Mouse (Mus musculus): ENCODE measurements around the gene Dcaf7. TPM values are rescaled to one million over a fixed set of nuclear protein-coding genes. Genes with fewer than 3 reads are reported as not detected.

Dcaf7 gene
- polyA plus RNA-seq, 1 experiment from 2014 or later = 43.8 TPM

DNA sequence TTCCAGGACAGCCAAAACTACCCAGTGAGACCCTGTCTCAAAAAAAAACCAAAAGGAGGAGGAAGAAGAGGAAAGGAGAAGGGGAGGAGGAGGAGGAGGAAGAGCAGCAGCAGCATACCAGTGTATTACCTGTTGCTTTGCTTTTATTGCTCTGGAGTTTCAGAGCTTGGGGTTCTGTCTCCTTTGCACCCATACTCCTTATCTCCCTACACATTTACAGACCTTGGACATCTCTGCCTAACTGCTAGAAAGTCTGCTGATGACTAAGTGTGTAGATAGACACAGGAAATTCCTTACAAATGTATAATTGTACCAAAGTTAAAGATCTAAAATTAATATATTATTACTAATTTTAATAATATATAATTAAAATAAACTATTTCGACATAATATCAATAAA lies 8.6 kb downstream of the Dcaf7 start:
- Histone ChIP-seq H3K4me1 (peaks cover 7% of the 10 kb centered on the region; the same call in 1 of the 2 replicates), H3K9me3 (no peaks in the 10 kb centered on the region), H3K36me3 (peaks cover 37% of the 10 kb centered on the region), H3K4me3 (no peak overlapping the region), H3K27me3 (replicated peaks) (no peaks in the 10 kb centered on the region), H3K9ac (no peak overlapping the region), H3K4me2 (no peak overlapping the region), H3K27ac (replicated peaks) (no peak overlapping the region)
- 73% methylated on average over 1 of the region's 1 CpGs for WGBS
- ATAC-seq (ENCODE audit: extremely low read depth, insufficient number of reproducible peaks, low FRiP score, low TSS enrichment) = no peak

DNA sequence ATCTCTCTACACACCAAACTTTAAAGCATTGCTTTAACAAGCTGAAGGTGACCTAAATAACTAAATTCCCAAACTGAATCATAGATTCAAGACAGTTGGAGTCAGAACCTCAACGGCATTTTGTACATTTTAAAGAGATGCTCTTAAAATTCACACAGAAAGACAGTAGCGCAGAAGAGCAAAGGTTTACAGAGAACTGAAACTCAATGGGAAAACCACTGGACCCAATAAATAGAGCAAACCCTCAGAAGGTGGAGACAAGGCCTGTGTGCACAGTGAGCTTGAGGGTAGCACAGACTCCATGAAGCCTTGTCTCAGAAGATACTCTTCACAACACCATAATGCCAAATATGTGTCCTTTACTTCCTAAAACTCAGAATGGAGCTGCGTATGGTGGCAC lies 9.1 kb downstream of the Dcaf7 start:
- H3K9ac ChIP-seq = no peak overlapping the region

DNA sequence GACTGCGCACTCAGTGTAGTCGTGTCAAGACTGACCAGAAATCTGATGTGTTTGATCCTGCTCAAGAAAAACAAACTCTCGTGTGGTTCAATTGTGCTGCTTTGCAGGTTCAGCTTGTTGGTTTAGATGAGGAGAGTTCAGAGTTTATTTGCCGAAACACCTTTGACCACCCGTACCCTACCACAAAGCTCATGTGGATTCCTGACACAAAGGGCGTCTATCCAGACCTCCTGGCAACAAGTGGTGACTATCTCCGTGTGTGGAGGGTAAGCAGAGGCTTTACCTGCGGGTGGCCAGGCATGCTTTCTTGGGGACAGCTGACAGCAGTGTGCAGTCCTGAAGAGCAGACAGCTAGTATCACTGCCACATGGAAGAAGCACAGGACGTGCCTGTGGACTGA lies 9.9 kb downstream of the Dcaf7 start:
- WGBS = 79% methylated on average over 9 of the region's 9 CpGs
- Histone ChIP-seq H3K4me3 (no peak overlapping the region), H3K9ac (no peak overlapping the region), H3K4me2 (no peak overlapping the region), H3K4me1 (peaks cover 7% of the 10 kb centered on the region; the same call in 1 of the 2 replicates), H3K9me3 (no peaks in the 10 kb centered on the region), H3K27me3 (replicated peaks) (no peaks in the 10 kb centered on the region), H3K27ac (replicated peaks) (no peak overlapping the region), H3K36me3 (peaks cover 50% of the 10 kb centered on the region)
- no peak for ATAC-seq (ENCODE audit: extremely low read depth, insufficient number of reproducible peaks, low FRiP score, low TSS enrichment)

More for the DNA sequence above, 9.1 kb downstream of the Dcaf7 start:
- Histone ChIP-seq H3K27ac (replicated peaks) (no peak overlapping the region), H3K4me2 (no peak overlapping the region), H3K4me1 (peaks cover 7% of the 10 kb centered on the region; the same call in 1 of the 2 replicates), H3K9me3 (no peaks in the 10 kb centered on the region), H3K4me3 (no peak overlapping the region), H3K36me3 (peaks cover 42% of the 10 kb centered on the region), H3K27me3 (replicated peaks) (no peaks in the 10 kb centered on the region)
- 92% methylated on average over 3 of the region's 3 CpGs for WGBS
- no peak for ATAC-seq (ENCODE audit: extremely low read depth, insufficient number of reproducible peaks, low FRiP score, low TSS enrichment)

DNA sequence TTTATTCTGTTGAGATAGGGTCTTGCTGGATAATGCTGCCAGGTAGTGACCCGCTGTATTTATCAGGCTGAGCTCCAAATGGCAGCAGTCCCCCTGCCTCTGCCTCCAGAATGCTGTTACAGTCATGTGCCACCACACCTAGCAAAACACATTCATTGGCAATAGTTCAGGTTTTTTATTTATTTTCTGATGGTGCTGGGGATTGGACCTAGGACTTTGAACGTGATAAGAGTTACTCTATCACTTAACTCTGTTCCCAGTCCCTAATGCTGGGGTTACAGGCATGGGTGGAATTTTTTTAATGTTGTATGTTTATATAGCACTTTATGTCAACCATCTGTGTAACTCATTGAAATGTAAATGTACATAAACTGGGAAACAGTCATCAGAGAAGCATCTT lies 17.2 kb downstream of the Dcaf7 start:
- H3K36me3 ChIP-seq = peaks cover 100% of the 10 kb centered on the region
- no peaks in the 10 kb centered on the region for H3K27me3 ChIP-seq (replicated peaks)
- H3K4me1 ChIP-seq = no peaks in the 10 kb centered on the region
- H3K9me3 ChIP-seq = no peaks in the 10 kb centered on the region
- no peak overlapping the region for H3K4me2 ChIP-seq
- WGBS = 90% methylated on average over 2 of the region's 2 CpGs
- H3K27ac ChIP-seq (replicated peaks) = no peak overlapping the region
- H3K9ac ChIP-seq = no peak overlapping the region
- H3K4me3 ChIP-seq = no peak overlapping the region
- no peak for ATAC-seq (ENCODE audit: extremely low read depth, insufficient number of reproducible peaks, low FRiP score, low TSS enrichment)

DNA sequence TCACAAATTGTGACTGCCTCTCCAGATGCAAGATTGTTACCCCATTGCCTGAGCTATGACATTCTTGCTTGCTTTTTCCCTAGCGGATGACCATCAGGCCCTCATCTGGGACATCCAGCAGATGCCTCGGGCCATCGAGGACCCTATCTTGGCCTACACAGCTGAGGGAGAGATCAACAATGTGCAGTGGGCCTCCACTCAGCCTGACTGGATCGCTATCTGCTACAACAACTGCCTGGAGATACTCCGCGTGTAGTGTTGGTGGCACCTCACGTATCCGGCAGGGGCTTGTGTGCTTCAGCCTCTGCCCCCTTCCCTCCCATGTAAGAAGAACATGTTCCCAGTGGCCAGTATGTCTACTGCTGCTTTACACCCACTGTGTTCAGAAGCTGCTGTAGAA lies 17.9 kb downstream of the Dcaf7 start:
- Histone ChIP-seq H3K9ac (no peak overlapping the region), H3K4me2 (no peak overlapping the region), H3K27ac (replicated peaks) (no peak overlapping the region), H3K9me3 (no peaks in the 10 kb centered on the region), H3K27me3 (replicated peaks) (no peaks in the 10 kb centered on the region), H3K4me3 (no peak overlapping the region), H3K4me1 (no peaks in the 10 kb centered on the region), H3K36me3 (peaks cover 100% of the 10 kb centered on the region)
- 87% methylated on average over 8 of the region's 8 CpGs for WGBS
- no peak for ATAC-seq (ENCODE audit: extremely low read depth, insufficient number of reproducible peaks, low FRiP score, low TSS enrichment)

DNA sequence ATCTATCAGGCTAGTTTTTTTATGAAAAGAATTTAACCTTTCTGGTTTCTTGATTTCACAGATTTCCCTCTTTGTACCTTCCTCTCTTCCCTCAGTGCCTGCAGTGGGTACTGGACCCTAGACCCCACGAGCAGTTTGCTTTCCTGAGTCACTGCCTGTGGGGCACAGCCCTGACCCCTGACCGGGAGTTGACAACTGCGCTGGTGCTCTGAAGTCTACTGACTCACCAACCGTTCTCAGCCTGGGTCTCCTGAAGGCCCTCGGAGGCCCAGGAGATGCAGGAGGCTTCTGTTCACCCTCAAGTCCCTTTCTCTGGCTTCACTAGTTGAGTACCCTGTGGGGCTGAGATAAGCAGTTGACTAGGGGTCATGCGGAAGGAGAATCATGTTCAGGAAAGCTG lies 18.7 kb downstream of the Dcaf7 start:
- H3K36me3 ChIP-seq = peaks cover 100% of the 10 kb centered on the region
- no peaks in the 10 kb centered on the region for H3K27me3 ChIP-seq (replicated peaks)
- no peak for ATAC-seq (ENCODE audit: extremely low read depth, insufficient number of reproducible peaks, low FRiP score, low TSS enrichment)
- no peak overlapping the region for H3K9ac ChIP-seq
- no peaks in the 10 kb centered on the region for H3K9me3 ChIP-seq
- WGBS = 84% methylated on average over 6 of the region's 6 CpGs
- H3K4me2 ChIP-seq = no peak overlapping the region
- H3K4me3 ChIP-seq = no peak overlapping the region
- no peaks in the 10 kb centered on the region for H3K4me1 ChIP-seq
- no peak overlapping the region for H3K27ac ChIP-seq (replicated peaks)

DNA sequence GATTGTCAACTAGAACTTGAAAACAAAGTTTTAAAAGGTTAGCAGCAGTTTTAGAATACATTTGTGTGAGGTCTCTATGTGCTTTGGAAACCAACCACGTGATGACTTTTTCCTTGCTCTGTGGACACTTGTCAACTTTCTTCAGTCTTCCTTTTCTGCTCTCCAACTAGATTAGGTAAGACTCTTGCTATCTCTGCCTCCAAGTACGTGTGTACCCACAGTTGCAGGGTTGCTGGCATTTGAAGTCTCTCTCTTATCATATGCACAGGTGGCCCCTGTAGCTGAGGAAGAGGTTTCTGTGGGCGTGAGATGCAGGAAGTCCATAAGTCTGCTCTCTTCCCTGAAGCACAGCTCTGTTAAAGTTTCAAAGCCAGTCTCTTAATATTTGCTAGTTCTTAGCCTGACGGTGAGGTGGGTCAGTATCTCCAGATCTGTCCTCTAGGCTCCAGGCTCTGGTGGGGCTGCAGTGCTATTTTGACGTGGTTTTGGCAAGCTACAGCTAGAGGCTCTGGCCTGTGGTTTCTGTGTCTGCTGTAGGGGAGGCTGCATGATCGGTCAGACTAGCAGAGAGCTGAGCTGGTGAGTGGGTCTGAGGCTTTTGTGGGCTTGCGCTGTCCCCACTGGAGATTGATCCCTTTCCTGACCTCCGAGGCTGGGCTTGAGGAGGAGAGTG lies 20.3 kb downstream of the Dcaf7 start:
- Histone ChIP-seq H3K9me3 (no peaks in the 10 kb centered on the region), H3K36me3 (peaks cover 84% of the 10 kb centered on the region), H3K9ac (no peak overlapping the region), H3K4me3 (no peak overlapping the region), H3K27me3 (replicated peaks) (no peaks in the 10 kb centered on the region), H3K4me1 (no peaks in the 10 kb centered on the region), H3K4me2 (no peak overlapping the region), H3K27ac (replicated peaks) (no peak overlapping the region)
- no peak for ATAC-seq (ENCODE audit: extremely low read depth, insufficient number of reproducible peaks, low FRiP score, low TSS enrichment)
- WGBS = 85% methylated on average over 8 of the region's 8 CpGs

DNA sequence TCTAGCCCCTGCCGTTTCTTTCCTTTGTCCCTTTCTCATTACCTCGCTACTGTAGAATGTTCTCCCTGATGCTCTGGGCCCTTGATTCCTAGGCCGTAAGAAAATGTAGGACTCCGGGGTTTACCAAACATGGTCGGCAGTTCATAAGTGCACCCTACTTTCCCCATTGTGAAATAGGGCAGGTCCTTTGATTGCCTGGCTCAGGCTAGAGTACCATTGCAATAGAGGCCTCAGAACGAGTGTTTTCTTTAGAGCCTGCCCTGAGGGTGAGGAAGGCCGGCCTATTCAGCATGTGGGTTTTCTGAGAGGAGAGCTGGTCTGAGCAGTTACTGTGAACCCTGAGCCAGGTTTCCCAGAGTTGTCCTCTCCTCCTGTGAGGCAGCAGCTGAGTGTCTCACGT lies 21.3 kb downstream of the Dcaf7 start:
- Histone ChIP-seq H3K4me1 (no peaks in the 10 kb centered on the region), H3K27me3 (replicated peaks) (no peaks in the 10 kb centered on the region), H3K4me3 (no peak overlapping the region), H3K9ac (no peak overlapping the region), H3K36me3 (peaks cover 73% of the 10 kb centered on the region), H3K9me3 (no peaks in the 10 kb centered on the region), H3K27ac (replicated peaks) (no peak overlapping the region), H3K4me2 (no peak overlapping the region)
- ATAC-seq (ENCODE audit: extremely low read depth, insufficient number of reproducible peaks, low FRiP score, low TSS enrichment) = no peak
- 74% methylated on average over 8 of the region's 8 CpGs for WGBS

DNA sequence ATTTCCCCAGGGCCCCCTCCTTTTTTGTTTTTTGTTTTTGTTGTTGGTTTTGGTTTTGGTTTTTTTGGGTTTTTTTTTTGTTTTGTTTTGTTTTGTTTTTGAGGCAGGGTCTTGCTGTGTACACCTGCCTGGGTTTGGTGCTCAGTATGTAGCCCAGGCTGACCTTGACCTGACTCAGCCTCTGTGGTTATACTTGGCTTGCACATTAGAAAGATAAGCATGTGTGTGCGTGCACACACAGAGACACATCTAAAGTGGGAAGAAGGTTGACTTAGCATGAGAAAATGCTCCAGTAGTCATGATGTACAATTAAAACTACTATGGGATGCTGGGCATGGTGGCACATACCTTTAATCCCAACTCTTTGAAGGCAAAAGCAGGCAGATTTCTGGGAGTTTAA lies 23.9 kb downstream of the Dcaf7 start:
- no peak overlapping the region for H3K4me3 ChIP-seq
- WGBS = 80% methylated on average over 1 of the region's 1 CpGs
- H3K36me3 ChIP-seq = peaks cover 48% of the 10 kb centered on the region
- H3K9ac ChIP-seq = no peak overlapping the region
- no peak for ATAC-seq (ENCODE audit: extremely low read depth, insufficient number of reproducible peaks, low FRiP score, low TSS enrichment)
- H3K4me1 ChIP-seq = no peaks in the 10 kb centered on the region
- H3K9me3 ChIP-seq = no peaks in the 10 kb centered on the region
- H3K27ac ChIP-seq (replicated peaks) = no peak overlapping the region
- H3K4me2 ChIP-seq = no peak overlapping the region
- no peaks in the 10 kb centered on the region for H3K27me3 ChIP-seq (replicated peaks)

DNA sequence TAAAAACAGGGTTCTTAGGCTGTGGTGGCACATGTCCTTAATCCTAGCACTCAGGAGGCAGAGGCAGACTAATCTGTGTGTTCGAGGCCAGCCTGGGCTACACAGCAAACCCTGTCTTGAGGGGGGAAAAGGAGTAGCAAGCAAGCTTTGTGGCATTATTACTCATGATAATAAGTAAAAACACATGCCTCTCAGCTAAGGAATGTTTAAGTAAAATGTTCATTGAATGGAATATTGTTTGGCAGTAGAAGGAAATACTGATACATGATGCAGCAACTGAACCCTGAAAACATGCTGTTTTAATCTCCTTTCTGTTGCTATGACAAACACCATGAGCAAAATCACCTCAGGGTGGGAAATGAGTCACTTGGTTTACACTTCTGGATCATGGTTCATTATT lies 24.6 kb downstream of the Dcaf7 start:
- Histone ChIP-seq H3K36me3 (peaks cover 40% of the 10 kb centered on the region), H3K9ac (no peak overlapping the region), H3K9me3 (no peaks in the 10 kb centered on the region), H3K4me3 (no peak overlapping the region), H3K27me3 (replicated peaks) (no peaks in the 10 kb centered on the region), H3K4me1 (no peaks in the 10 kb centered on the region), H3K27ac (replicated peaks) (no peak overlapping the region), H3K4me2 (no peak overlapping the region)
- ATAC-seq (ENCODE audit: extremely low read depth, insufficient number of reproducible peaks, low FRiP score, low TSS enrichment) = no peak
- WGBS = 79% methylated on average over 1 of the region's 1 CpGs

DNA sequence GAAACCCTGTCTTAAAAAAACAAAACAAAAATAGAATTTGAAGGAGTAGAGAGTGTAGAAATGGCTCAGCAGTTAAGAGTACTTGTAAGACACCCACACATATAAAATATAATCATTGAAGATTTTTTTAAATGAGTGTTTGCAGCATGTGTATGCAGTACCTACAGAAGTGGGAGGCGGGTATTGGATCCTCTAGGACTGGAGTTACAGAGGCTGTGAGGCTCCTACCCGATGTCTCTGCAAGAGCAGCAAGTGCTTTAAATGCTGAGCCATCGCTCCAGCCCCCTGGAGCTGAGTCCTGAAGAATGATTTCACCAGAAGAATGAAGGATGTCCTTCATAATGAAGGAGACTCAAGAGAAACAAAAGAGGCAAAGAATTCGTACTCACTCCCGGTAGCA lies 27.1 kb downstream of the Dcaf7 start:
- peaks cover 11% of the 10 kb centered on the region for H3K4me1 ChIP-seq
- H3K27ac ChIP-seq (replicated peaks) = no peak overlapping the region
- H3K27me3 ChIP-seq (replicated peaks) = no peaks in the 10 kb centered on the region
- no peak overlapping the region for H3K4me2 ChIP-seq
- no peak overlapping the region for H3K9ac ChIP-seq
- peaks cover 16% of the 10 kb centered on the region for H3K36me3 ChIP-seq
- H3K4me3 ChIP-seq = no peak overlapping the region
- no peaks in the 10 kb centered on the region for H3K9me3 ChIP-seq
- WGBS = 77% methylated on average over 5 of the region's 5 CpGs
- no peak for ATAC-seq (ENCODE audit: extremely low read depth, insufficient number of reproducible peaks, low FRiP score, low TSS enrichment)
